Mouse (Mus musculus) inflammation-experienced regulatory T-cells (primary cell): Measurements from ENCODE around the gene Zfp296. TPM values are rescaled to one million over a fixed set of nuclear protein-coding genes. Genes with fewer than 3 reads are reported as not detected.

Experiments
- polyA plus RNA-seq, 2 experiments: library from polyadenylated mRNA; unstranded; fragments of 100-300 nt; shearing (Covaris generic); gene quantifications; one replicate each; pipeline ENCODE4 v1.2.1; 2017

Gene Zfp296
- 1 to 10 TPM in 1 of 2 experiments, under 1 TPM in 1; 0.94 to 1.7 TPM for polyA plus RNA-seq

GRCm38 (mm10) chr7:19577141-19577852 lies at the start of gene Zfp296, which contains the start of gene Gemin7:
Gene Zfp296 (plus strand): TSS chr7:19577287.
Gene Gemin7 (minus strand): TSS chr7:19577595.

DNA sequence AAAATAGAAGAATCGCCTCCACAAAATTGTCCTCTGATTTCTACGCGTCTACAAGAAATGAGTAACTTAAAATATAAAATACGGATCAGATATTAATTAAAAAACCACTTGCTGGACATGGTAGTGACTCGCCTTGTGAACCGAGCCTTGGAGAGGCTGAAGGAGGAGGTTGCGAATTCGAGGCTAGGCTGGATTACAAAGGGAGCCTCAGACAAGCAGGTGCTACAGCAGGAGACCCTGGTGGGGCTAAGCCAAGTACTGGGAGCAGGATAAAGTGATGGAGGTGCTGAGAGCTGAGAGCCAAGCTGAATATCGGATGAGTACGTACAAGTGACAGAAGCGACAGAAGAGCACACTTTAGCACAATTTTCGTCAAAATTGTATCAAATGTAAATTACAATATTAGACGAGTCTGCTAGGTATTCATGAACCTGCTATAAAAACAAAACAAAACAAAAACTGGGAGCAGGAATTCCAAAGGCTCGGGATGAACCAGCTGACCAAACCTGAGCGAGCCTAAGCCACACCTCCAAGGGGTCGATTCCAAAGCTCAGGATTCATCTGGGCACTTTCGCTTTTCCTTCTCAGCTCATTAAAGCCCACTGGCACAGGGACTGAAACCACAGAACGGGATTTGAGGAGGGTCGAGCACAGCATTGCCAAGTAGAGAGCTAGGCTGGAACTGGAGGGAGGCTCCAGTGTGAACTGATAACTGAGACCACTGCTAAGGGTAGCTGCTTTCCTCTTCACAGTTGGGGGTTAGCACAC lies 14.3 kb upstream of the Zfp296 start, which contains the start of gene Ppp1r37:
TSS of gene Ppp1r37 (minus strand) at position 434 of the 768 bp plus-strand sequence.

DNA sequence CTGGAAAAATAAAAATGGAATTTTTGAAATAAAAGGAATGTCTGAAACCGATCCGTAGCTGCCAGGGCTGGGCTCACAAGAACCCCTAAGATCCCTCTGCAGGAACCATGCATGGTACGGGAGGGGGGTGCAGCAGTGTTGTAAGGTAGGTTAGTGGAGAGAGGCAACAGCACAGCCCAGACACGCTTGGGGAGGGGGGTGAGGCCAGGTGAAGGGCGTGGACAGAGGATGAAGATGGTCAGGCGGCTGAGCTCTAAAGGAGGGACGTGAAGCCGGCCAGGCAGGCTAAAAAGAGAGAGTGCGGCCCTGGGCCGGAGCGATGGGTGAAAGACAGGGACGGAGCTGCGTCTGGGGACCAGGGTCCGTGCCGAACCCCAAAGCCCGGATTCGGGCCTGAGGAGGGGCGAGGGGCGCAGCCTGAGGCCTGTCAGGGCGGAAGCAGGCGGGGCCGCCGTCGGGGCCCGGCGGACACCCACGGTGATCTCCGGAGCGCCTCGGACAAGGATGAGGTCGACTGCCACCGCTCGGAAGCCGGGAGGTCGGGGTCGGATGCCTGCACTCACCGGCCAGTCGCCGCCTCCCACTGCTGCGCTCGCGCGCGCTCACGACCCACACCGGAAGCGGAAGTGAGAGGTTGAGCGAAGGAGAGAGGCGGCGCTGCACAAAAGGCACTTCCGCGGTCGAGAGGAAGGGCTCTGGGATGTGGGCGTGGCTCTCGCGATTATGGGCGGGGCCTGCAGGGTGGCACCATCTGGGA lies 26.9 kb downstream of the Zfp296 start, which contains the start of gene Clasrp:
TSS of gene Clasrp (minus strand) at position 638 of the 757 bp plus-strand sequence.

GRCm38 (mm10) chr7:19629361-19629734 lies 52.3 kb downstream of the Zfp296 start, which contains the start of gene Relb:
Gene Relb (minus strand): TSS chr7:19629438.

Other genes with a start within 250 kb of the Zfp296 start
- 10 to 100 TPM; 75.1 to 88.2 TPM for gene Ercc1, start 232.5 kb upstream of the Zfp296 start, polyA plus RNA-seq
- 10 to 100 TPM in 1 of 2 experiments, 1 to 10 TPM in 1; 9.9 to 14.4 TPM for gene Cd3eap, start 217.8 kb upstream of the Zfp296 start, polyA plus RNA-seq
- gene Ppp1r13l, start 217.5 kb upstream of the Zfp296 start, polyA plus RNA-seq, result 1 to 10 TPM in 1 of 2 experiments, under 1 TPM in 1; 0.48 to 1.3 TPM
- 10 to 100 TPM in 1 of 2 experiments, 1 to 10 TPM in 1; 9.8 to 12.6 TPM for gene Ercc2, start 195.3 kb upstream of the Zfp296 start, polyA plus RNA-seq
- gene Klc3, start 173.2 kb upstream of the Zfp296 start, polyA plus RNA-seq, result 10 to 100 TPM; 12.0 to 18.6 TPM
- 1 to 10 TPM in 1 of 2 experiments, under 1 TPM in 1; 0.45 to 2.1 TPM for gene Ckm, start 172.5 kb upstream of the Zfp296 start, polyA plus RNA-seq
- 1 to 10 TPM; 6.1 to 8.5 TPM for gene Mark4, start 118.5 kb upstream of the Zfp296 start, polyA plus RNA-seq
- gene Exoc3l2, start 114.0 kb upstream of the Zfp296 start, polyA plus RNA-seq, result under 1 TPM in 1 of 2 experiments, not detected in 1; 0.09 TPM
- gene Bloc1s3, start 68.9 kb upstream of the Zfp296 start, polyA plus RNA-seq, result 1 to 10 TPM; 9.1 to 9.8 TPM
- gene Trappc6a, start 68.9 kb upstream of the Zfp296 start, polyA plus RNA-seq, result 100 to 1,000 TPM in 1 of 2 experiments, 10 to 100 TPM in 1; 79.0 to 101 TPM
- gene Nkpd1, start 59.4 kb upstream of the Zfp296 start, polyA plus RNA-seq, result under 1 TPM in 1 of 2 experiments, not detected in 1; 0.60 TPM
- gene Ppp1r37, start 14.2 kb upstream of the Zfp296 start, polyA plus RNA-seq, result 10 to 100 TPM; 15.7 to 15.9 TPM
- 100 to 1,000 TPM; 111 to 136 TPM for gene Gemin7, start 308 bp downstream of the Zfp296 start, polyA plus RNA-seq
- gene Clasrp, start 27.2 kb downstream of the Zfp296 start, polyA plus RNA-seq, result 10 to 100 TPM; 59.6 to 76.8 TPM
- 100 to 1,000 TPM in 1 of 2 experiments, 10 to 100 TPM in 1; 95.9 to 105 TPM for gene Relb, start 52.2 kb downstream of the Zfp296 start, polyA plus RNA-seq
- 100 to 1,000 TPM; 150 to 152 TPM for gene Clptm1, start 87.7 kb downstream of the Zfp296 start, polyA plus RNA-seq
- not detected for gene Apoc2, start 100.7 kb downstream of the Zfp296 start, polyA plus RNA-seq
- gene Gm44805, start 104.1 kb downstream of the Zfp296 start, polyA plus RNA-seq, result not detected
- gene Apoc4, start 104.2 kb downstream of the Zfp296 start, polyA plus RNA-seq, result under 1 TPM in 1 of 2 experiments, not detected in 1; 0.07 TPM
- 1 to 10 TPM in 1 of 2 experiments, not detected in 1; 1.5 TPM for gene Apoc1, start 115.4 kb downstream of the Zfp296 start, polyA plus RNA-seq
- 10 to 100 TPM; 10.9 to 46.1 TPM for gene Apoe, start 121.9 kb downstream of the Zfp296 start, polyA plus RNA-seq
- gene Tomm40, start 138.2 kb downstream of the Zfp296 start, polyA plus RNA-seq, result 10 to 100 TPM; 74.3 to 77.1 TPM
- gene Nectin2, start 173.2 kb downstream of the Zfp296 start, polyA plus RNA-seq, result under 1 TPM; 0.10 to 0.84 TPM
- 10 to 100 TPM in 1 of 2 experiments, 1 to 10 TPM in 1; 2.3 to 15.9 TPM for gene Bcam, start 193.7 kb downstream of the Zfp296 start, polyA plus RNA-seq
- gene Cblc, start 219.5 kb downstream of the Zfp296 start, polyA plus RNA-seq, result 1 to 10 TPM in 1 of 2 experiments, under 1 TPM in 1; 0.25 to 1.3 TPM
- gene Bcl3, start 245.5 kb downstream of the Zfp296 start, polyA plus RNA-seq, result 100 to 1,000 TPM in 1 of 2 experiments, 10 to 100 TPM in 1; 88.9 to 130 TPM